In the genomic region with DNA sequence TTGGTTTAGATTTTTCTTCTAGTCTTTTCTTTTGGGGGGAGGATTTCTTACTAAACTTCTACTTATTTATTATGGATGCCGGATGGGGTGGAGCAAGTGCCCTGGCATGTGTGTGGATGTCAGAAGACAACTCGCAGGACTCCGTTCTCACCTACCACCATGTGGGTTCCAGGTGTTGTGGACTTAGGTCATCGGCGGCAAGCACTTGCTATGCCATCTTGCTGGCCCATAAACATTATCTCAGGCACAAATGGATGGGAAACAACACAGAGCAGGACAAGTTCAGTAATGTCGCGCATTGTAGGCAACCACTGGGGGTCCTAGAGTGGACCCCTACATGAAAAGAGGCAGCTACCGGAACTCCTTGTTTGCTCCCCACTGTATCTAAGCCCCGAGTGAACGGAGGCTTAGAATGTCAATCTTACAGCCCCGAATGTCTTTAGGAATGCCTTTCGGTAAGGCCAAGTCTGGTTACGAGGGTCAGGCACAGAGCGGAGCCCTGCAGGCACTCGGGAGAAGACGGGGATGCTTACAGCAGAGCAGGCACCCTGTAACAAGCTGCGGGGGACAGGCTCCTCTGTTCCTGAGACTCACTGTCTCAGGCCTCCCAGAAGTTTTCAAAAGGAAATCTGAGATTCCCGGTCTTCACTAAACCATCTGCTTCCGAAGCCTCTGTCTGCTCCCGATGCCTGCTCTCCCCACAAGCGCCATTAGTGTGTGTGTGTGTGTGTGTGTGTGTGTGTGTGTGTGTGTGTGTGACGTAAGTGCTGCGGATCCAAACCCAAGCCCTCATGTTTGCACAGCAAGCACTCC, we compare ENCODE assay signal across 10 mouse cellular contexts. TPM values are rescaled to one million over a fixed set of nuclear protein-coding genes. Genes with fewer than 3 reads are reported as not detected.
DNase-seq lines count a peak whose midpoint lies in the region; ATAC-seq lines count a peak whose summit lies in the region.
"Had no signal": no experiment of that assay in that cellular context is flagged by ENCODE, and none has a peak within 500 bp of the region (broad histone marks: within the 10 kb centered on the region; RNA-seq: fewer than 3 reads in every experiment).

No protein-coding gene starts in this region.

- WGBS in heart, embryonic 16.5 days, result 17% methylated on average over 23 of the region's 23 CpGs
- 26% methylated on average over 23 of the region's 23 CpGs for WGBS in hindbrain, embryonic 12.5 days
- WGBS in midbrain, embryonic 14.5 days, result 34% methylated on average over 23 of the region's 23 CpGs

- H3K4me2 ChIP-seq in heart, embryonic 16.5 days (ENCODE audit: low read depth, low read length), result peak overlapping the region; percentile 33
- peak overlapping the region; percentile 47 for H3K4me2 ChIP-seq in hindbrain, embryonic 12.5 days (replicated peaks)
- peak overlapping the region; percentile 45 for H3K4me2 ChIP-seq in midbrain, embryonic 14.5 days (ENCODE audit: low read length)

- no peak for DNase-seq in heart, adult 8-10 months (ENCODE audit: low spot score)
- peak; percentile 29 for DNase-seq in embryo, embryonic 11 days
- DNase-seq in midbrain, embryonic 14.5 days, result no peak
- no peak for DNase-seq in thymus, postnatal 0 days (ENCODE audit: low spot score)
- no peak for DNase-seq in urinary bladder, postnatal 36 days (ENCODE audit: low spot score in 2 of 2)
- no peak for DNase-seq in adrenal gland, postnatal 25 days
- DNase-seq: cerebellum, postnatal 14 days had no signal

- H3K4me1 ChIP-seq in heart, embryonic 16.5 days (ENCODE audit: control insufficient read depth, insufficient read depth, low read length), result no peaks in the 10 kb centered on the region
- H3K4me1 ChIP-seq in hindbrain, embryonic 12.5 days, result peaks cover 22% of the 10 kb centered on the region
- peaks cover 10% of the 10 kb centered on the region; the same call in 1 of the 2 replicates for H3K4me1 ChIP-seq in midbrain, embryonic 14.5 days (ENCODE audit: control insufficient read depth, insufficient read depth, low read length)

- ATAC-seq in heart, embryonic 16.5 days (replicated peaks; ENCODE audit: extremely low read depth, insufficient read depth, low FRiP score), result no peak
- ATAC-seq in hindbrain, embryonic 12.5 days (ENCODE audit: low FRiP score), result no peak
- no peak for ATAC-seq in midbrain, embryonic 14.5 days (ENCODE audit: low FRiP score, low TSS enrichment)
- ATAC-seq: activated CD4-positive, CD25-positive, alpha-beta regulatory T cell, adult 4 months had no signal

- H3K27ac ChIP-seq in heart, embryonic 16.5 days (ENCODE audit: low read length), result no peak overlapping the region
- H3K27ac ChIP-seq in hindbrain, embryonic 12.5 days, result no peak overlapping the region; the same call in 1 of the 2 replicates
- H3K27ac ChIP-seq in midbrain, embryonic 14.5 days (replicated peaks; ENCODE audit: low read depth, low read length), result no peak overlapping the region

- no peak overlapping the region for H3K9ac ChIP-seq in heart, embryonic 16.5 days (ENCODE audit: low read length)
- H3K9ac ChIP-seq in hindbrain, embryonic 12.5 days, result peak overlapping the region; percentile 20; the same call in 1 of the 2 replicates
- H3K9ac ChIP-seq in midbrain, embryonic 14.5 days (replicated peaks; ENCODE audit: low read length), result no peak overlapping the region

- no peaks in the 10 kb centered on the region for H3K36me3 ChIP-seq in heart, embryonic 16.5 days (ENCODE audit: control insufficient read depth, insufficient read depth)
- H3K36me3 ChIP-seq in hindbrain, embryonic 12.5 days, result no peaks in the 10 kb centered on the region
- H3K36me3 ChIP-seq in midbrain, embryonic 14.5 days (ENCODE audit: control insufficient read depth, insufficient read depth, low read length), result no peaks in the 10 kb centered on the region

- no peaks in the 10 kb centered on the region for H3K9me3 ChIP-seq in heart, embryonic 16.5 days (replicated peaks; ENCODE audit: control insufficient read depth, low read length)
- H3K9me3 ChIP-seq in hindbrain, embryonic 12.5 days (replicated peaks), result no peaks in the 10 kb centered on the region
- no peaks in the 10 kb centered on the region for H3K9me3 ChIP-seq in midbrain, embryonic 14.5 days (ENCODE audit: control insufficient read depth, low read length)

- peaks cover 34% of the 10 kb centered on the region for H3K27me3 ChIP-seq in heart, embryonic 16.5 days (ENCODE audit: control insufficient read depth, insufficient read depth, low read length)
- peaks cover 11% of the 10 kb centered on the region for H3K27me3 ChIP-seq in hindbrain, embryonic 12.5 days
- H3K27me3 ChIP-seq in midbrain, embryonic 14.5 days (ENCODE audit: control insufficient read depth, insufficient read depth, low read length), result 0 out of 2 replicates have a peak, but pooled peaks cover 8% of the 10 kb centered on the region

- no peak overlapping the region for H3K4me3 ChIP-seq in heart, embryonic 16.5 days (ENCODE audit: low read length)
- peak overlapping the region; percentile 20 for H3K4me3 ChIP-seq in hindbrain, embryonic 12.5 days
- H3K4me3 ChIP-seq in midbrain, embryonic 14.5 days (replicated peaks; ENCODE audit: low read depth, low read length), result peak overlapping the region; percentile 17; the same call in 1 of the 2 replicates

RNA-seq across cellular contexts. Expression of gene Bcas1, which starts 16.8 kb away (rescaled TPM):
- 0.58 and 0.75 TPM in 2 replicates for polyA plus RNA-seq in heart, embryonic 16.5 days (2015; fragmentation: Nextera tagmentation; extraction: Ambion mirVana)
- total RNA-seq in heart, adult 8-10 months (2022), result under 1 TPM in 3 of 4 experiments, not detected in 1; 0.11 to 0.22 (median 0.19) TPM
- polyA plus RNA-seq in hindbrain, embryonic 12.5 days (2016; fragmentation: Nextera tagmentation; extraction: Ambion mirVana), result 10.1 and 14.2 TPM in 2 replicates
- polyA plus RNA-seq in midbrain, embryonic 14.5 days (2014; fragmentation: Nextera tagmentation; extraction: Ambion mirVana), result 7.2 and 13.0 TPM in 2 replicates
- polyA plus RNA-seq in thymus, postnatal 0 days (2015; fragmentation: Nextera tagmentation; extraction: Ambion mirVana), result 0.79 and 0.80 TPM in 2 replicates
- total RNA-seq in adrenal gland, postnatal 25 days (2021), result 0.33 TPM in 1 of 2 replicates, not detected in the other
